Mouse (Mus musculus): Measurements from ENCODE around the gene Wdr20. TPM values are rescaled to one million over a fixed set of nuclear protein-coding genes. Genes with fewer than 3 reads are reported as not detected.
A peak's percentile ranks its signal among the peaks of the same experiment; 100 is the strongest.

Wdr20 gene
- polyA plus RNA-seq, 1 experiment from 2014 or later: 28.3 TPM

GRCm38 (mm10) chr12:110850929-110851256 is 113.1 kb downstream of the Wdr20 start:
- Histone ChIP-seq H3K4me2 (replicated peaks) (peak overlapping the region; percentile 75), H3K27ac (no peak overlapping the region), H3K27me3 (peaks cover 25% of the 10 kb centered on the region), H3K36me3 (peaks cover 9% of the 10 kb centered on the region), H3K9ac (replicated peaks) (peak overlapping the region; percentile 88), H3K4me1 (replicated peaks) (peaks cover 21% of the 10 kb centered on the region), H3K9me3 (no peaks in the 10 kb centered on the region), H3K4me3 (replicated peaks) (peak overlapping the region; percentile 89)
- peak; percentile 15; the same call in 1 of the 2 replicates for ATAC-seq
- WGBS: 17% methylated on average over 9 of the region's 9 CpGs

GRCm38 (mm10) chr12:110851414-110851813 is 113.7 kb downstream of the Wdr20 start:
- Histone ChIP-seq H3K27ac (no peak overlapping the region), H3K4me2 (replicated peaks) (peak overlapping the region; percentile 75; the same call in 1 of the 2 replicates), H3K9ac (replicated peaks) (no peak overlapping the region), H3K36me3 (peaks cover 13% of the 10 kb centered on the region), H3K9me3 (no peaks in the 10 kb centered on the region), H3K4me1 (replicated peaks) (peaks cover 16% of the 10 kb centered on the region), H3K4me3 (replicated peaks) (no peak overlapping the region), H3K27me3 (peaks cover 20% of the 10 kb centered on the region)
- ATAC-seq: no peak
- WGBS: 82% methylated on average over 12 of the region's 12 CpGs

GRCm38 (mm10) chr12:110851923-110852322 is 114.2 kb downstream of the Wdr20 start:
- Histone ChIP-seq H3K27ac (no peak overlapping the region), H3K27me3 (peaks cover 15% of the 10 kb centered on the region), H3K36me3 (peaks cover 13% of the 10 kb centered on the region), H3K4me3 (replicated peaks) (no peak overlapping the region), H3K4me1 (replicated peaks) (peaks cover 15% of the 10 kb centered on the region), H3K9ac (replicated peaks) (no peak overlapping the region), H3K9me3 (no peaks in the 10 kb centered on the region), H3K4me2 (replicated peaks) (no peak overlapping the region)
- 90% methylated on average over 1 of the region's 1 CpGs for WGBS
- ATAC-seq: no peak

Other genes starting within 250 kb of the Wdr20 start
- 92.2 and 93.6 TPM in 2 replicates for gene Dync1h1, start 136.5 kb upstream of the Wdr20 start, polyA plus RNA-seq (2015; fragmentation: Nextera tagmentation; extraction: Ambion mirVana)
- 0.28 and 0.39 TPM in 2 replicates for gene 1700001K19Rik, start 55.3 kb upstream of the Wdr20 start, polyA plus RNA-seq (2015; fragmentation: Nextera tagmentation; extraction: Ambion mirVana)
- 1,494 and 1,520 TPM in 2 replicates for gene Hsp90aa1, start 35.2 kb upstream of the Wdr20 start, polyA plus RNA-seq (2015; fragmentation: Nextera tagmentation; extraction: Ambion mirVana)
- gene Mok, start 103.0 kb downstream of the Wdr20 start, polyA plus RNA-seq (2015; fragmentation: Nextera tagmentation; extraction: Ambion mirVana): 12.1 and 12.2 TPM in 2 replicates
- 3.9 and 4.3 TPM in 2 replicates for gene Zfp839, start 112.3 kb downstream of the Wdr20 start, polyA plus RNA-seq (2015; fragmentation: Nextera tagmentation; extraction: Ambion mirVana)
- 64.7 and 67.4 TPM in 2 replicates for gene Cinp, start 151.2 kb downstream of the Wdr20 start, polyA plus RNA-seq (2015; fragmentation: Nextera tagmentation; extraction: Ambion mirVana)
- gene Tecpr2, start 151.3 kb downstream of the Wdr20 start, polyA plus RNA-seq (2015; fragmentation: Nextera tagmentation; extraction: Ambion mirVana): 6.2 and 6.8 TPM in 2 replicates
- gene Ankrd9, start 241.1 kb downstream of the Wdr20 start, polyA plus RNA-seq (2015; fragmentation: Nextera tagmentation; extraction: Ambion mirVana): 6.0 and 6.3 TPM in 2 replicates